Comparison of ENCODE assay signal across 13 mouse cellular contexts in genomic region chr1:182986750-182987149, GRCm38 (mm10). TPM values are rescaled to one million over a fixed set of nuclear protein-coding genes. Genes with fewer than 3 reads are reported as not detected.
DNase-seq lines count a peak whose midpoint lies in the region; ATAC-seq and TF ChIP-seq lines count a peak whose summit lies in the region.
"Had no signal": no experiment of that assay in that cellular context is flagged by ENCODE, and none has a peak within 500 bp of the region (broad histone marks: within the 10 kb centered on the region; RNA-seq: fewer than 3 reads in every experiment).

No protein-coding gene starts in this region.

- H3K27me3 ChIP-seq in heart, embryonic 11.5 days (ENCODE audit: control insufficient read depth, insufficient read depth, low read length), result no peaks in the 10 kb centered on the region
- H3K27me3 ChIP-seq in kidney, postnatal 0 days (ENCODE audit: insufficient read depth, low read length), result no peaks in the 10 kb centered on the region
- no peaks in the 10 kb centered on the region; the same call in 1 of the 2 replicates for H3K27me3 ChIP-seq in limb, embryonic 12.5 days
- H3K27me3 ChIP-seq in hindbrain, embryonic 11.5 days (ENCODE audit: control insufficient read depth, insufficient read depth, low read length), result no peaks in the 10 kb centered on the region

- no peak for TF ChIP-seq CTCF in kidney, postnatal 0 days (IDR thresholded peaks at IDR 0.05; ENCODE audit: low read depth)

- H3K4me3 ChIP-seq in heart, embryonic 11.5 days (ENCODE audit: low read depth, low read length), result no peak overlapping the region
- H3K4me3 ChIP-seq in kidney, postnatal 0 days (replicated peaks; ENCODE audit: low read depth, low read length), result no peak overlapping the region
- H3K4me3 ChIP-seq in limb, embryonic 12.5 days (replicated peaks), result no peak overlapping the region
- H3K4me3 ChIP-seq in hindbrain, embryonic 11.5 days (ENCODE audit: low read depth, low read length), result no peak overlapping the region
- H3K4me3 ChIP-seq: megakaryocyte, embryonic 14.5 days had no signal

- H3K9me3 ChIP-seq in heart, embryonic 11.5 days (replicated peaks; ENCODE audit: control insufficient read depth, low read length), result no peaks in the 10 kb centered on the region
- H3K9me3 ChIP-seq in kidney, postnatal 0 days (replicated peaks; ENCODE audit: low read length), result no peaks in the 10 kb centered on the region
- no peaks in the 10 kb centered on the region for H3K9me3 ChIP-seq in limb, embryonic 12.5 days
- no peaks in the 10 kb centered on the region for H3K9me3 ChIP-seq in hindbrain, embryonic 11.5 days (ENCODE audit: control insufficient read depth, low read length)
- H3K9me3 ChIP-seq: megakaryocyte, embryonic 14.5 days had no signal

- no peak overlapping the region for H3K27ac ChIP-seq in heart, embryonic 11.5 days (ENCODE audit: low read depth, low read length)
- 0 out of 2 replicates have a peak overlapping the region, but pooled peaks have one; percentile 39 for H3K27ac ChIP-seq in kidney, postnatal 0 days
- peak overlapping the region; percentile 60 for H3K27ac ChIP-seq in limb, embryonic 12.5 days
- no peak overlapping the region for H3K27ac ChIP-seq in hindbrain, embryonic 11.5 days (ENCODE audit: low read depth, low read length)

- no peaks in the 10 kb centered on the region for H3K36me3 ChIP-seq in heart, embryonic 11.5 days (ENCODE audit: control insufficient read depth, insufficient read depth, low read length)
- no peaks in the 10 kb centered on the region for H3K36me3 ChIP-seq in kidney, postnatal 0 days (ENCODE audit: insufficient read depth, low read length)
- no peaks in the 10 kb centered on the region for H3K36me3 ChIP-seq in limb, embryonic 12.5 days
- no peaks in the 10 kb centered on the region for H3K36me3 ChIP-seq in hindbrain, embryonic 11.5 days (ENCODE audit: control insufficient read depth, insufficient read depth, low read length)

- peak; percentile 93 for DNase-seq in heart, adult 11 months
- DNase-seq in kidney, postnatal 0 days (ENCODE audit: low spot score), result peak; percentile 61
- no peak for DNase-seq in kidney, postnatal 25 days
- DNase-seq in R1 (ENCODE audit: low read depth, low spot score), result peak; percentile 68
- DNase-seq in adrenal gland, adult (ENCODE audit: inconsistent age in 2 of 2, low spot score in 1 of 2), result no peak
- no peak for DNase-seq in hindbrain, embryonic 11.5 days (ENCODE audit: low spot score)
- DNase-seq: cerebellum, adult 11-12 months; thymus, postnatal 14 days had no signal

- ATAC-seq in heart, embryonic 11.5 days (replicated peaks; ENCODE audit: insufficient number of reproducible peaks, low FRiP score, low TSS enrichment), result no peak
- no peak for ATAC-seq in kidney, postnatal 0 days (replicated peaks; ENCODE audit: low FRiP score, low read depth)
- ATAC-seq in limb, embryonic 12.5 days (ENCODE audit: insufficient number of reproducible peaks, insufficient read depth, low FRiP score, low TSS enrichment, low read depth), result no peak
- ATAC-seq in hindbrain, embryonic 11.5 days (ENCODE audit: low FRiP score), result no peak
- ATAC-seq: forebrain, embryonic 16.5 days had no signal

- peaks cover 15% of the 10 kb centered on the region for H3K4me1 ChIP-seq in heart, embryonic 11.5 days (ENCODE audit: control insufficient read depth, insufficient read depth, low read length)
- H3K4me1 ChIP-seq in kidney, postnatal 0 days (replicated peaks; ENCODE audit: insufficient read depth, low read length), result 0 out of 2 replicates have a peak, but pooled peaks cover 6% of the 10 kb centered on the region
- peaks cover 24% of the 10 kb centered on the region for H3K4me1 ChIP-seq in limb, embryonic 12.5 days (replicated peaks)
- H3K4me1 ChIP-seq in hindbrain, embryonic 11.5 days (replicated peaks; ENCODE audit: control insufficient read depth, insufficient read depth, low read length), result no peaks in the 10 kb centered on the region; the same call in 1 of the 2 replicates

- H3K9ac ChIP-seq in heart, embryonic 11.5 days (ENCODE audit: low read depth, low read length), result no peak overlapping the region
- no peak overlapping the region for H3K9ac ChIP-seq in kidney, postnatal 0 days (ENCODE audit: low read depth, low read length)
- no peak overlapping the region for H3K9ac ChIP-seq in limb, embryonic 12.5 days (replicated peaks)
- no peak overlapping the region for H3K9ac ChIP-seq in hindbrain, embryonic 11.5 days (ENCODE audit: low read depth, low read length)

- no peak overlapping the region for H3K4me2 ChIP-seq in heart, embryonic 11.5 days
- no peak overlapping the region for H3K4me2 ChIP-seq in kidney, postnatal 0 days (ENCODE audit: low read length)
- H3K4me2 ChIP-seq in limb, embryonic 12.5 days, result no peak overlapping the region
- H3K4me2 ChIP-seq in hindbrain, embryonic 11.5 days (replicated peaks; ENCODE audit: low read depth, low read length), result no peak overlapping the region
- H3K4me2 ChIP-seq: liver, embryonic 11.5 days had no signal

- 79% methylated on average over 11 of the region's 11 CpGs for WGBS in heart, embryonic 11.5 days (ENCODE audit: insufficient replicate concordance)
- 54% methylated on average over 11 of the region's 11 CpGs for WGBS in kidney, postnatal 0 days
- WGBS in limb, embryonic 12.5 days, result 90% methylated on average over 11 of the region's 11 CpGs
- WGBS in hindbrain, embryonic 11.5 days, result 89% methylated on average over 11 of the region's 11 CpGs

RNA-seq across cellular contexts. Expression of gene Tlr5, which starts 32.2 kb away (rescaled TPM):
- 5.3 and 5.7 TPM in 2 replicates for polyA plus RNA-seq in heart, embryonic 11.5 days (2014; fragmentation: Nextera tagmentation; extraction: Ambion mirVana)
- polyA plus RNA-seq in kidney, postnatal 0 days (2015; fragmentation: Nextera tagmentation; extraction: Ambion mirVana), result 0.74 and 1.2 TPM in 2 replicates
- polyA plus RNA-seq in limb, embryonic 12.5 days (2016; fragmentation: Nextera tagmentation; extraction: Ambion mirVana), result 0.50 and 0.81 TPM in 2 replicates
- polyA plus RNA-seq in hindbrain, embryonic 11.5 days (2014; fragmentation: Nextera tagmentation; extraction: Ambion mirVana), result 0.96 and 1.3 TPM in 2 replicates

Comparison
In these comparisons a context has a peak if more than half of its experiments do, and no peak if none do; other contexts are left out.
1. DNase-seq: peak in heart, adult 11 months (single experiment), kidney, postnatal 0 days (single experiment) and R1 (single experiment); none in kidney, postnatal 25 days (0 of 2), adrenal gland, adult (0 of 2) and hindbrain, embryonic 11.5 days (single experiment).
2. H3K27ac ChIP-seq: peak in kidney, postnatal 0 days (single experiment) and limb, embryonic 12.5 days (single experiment); none in heart, embryonic 11.5 days (single experiment) and hindbrain, embryonic 11.5 days (single experiment).